Mouse (Mus musculus): ENCODE data around the gene Serinc5. TPM values are rescaled to one million over a fixed set of nuclear protein-coding genes. Genes with fewer than 3 reads are reported as not detected.

Gene Serinc5
- 14.4 and 17.9 TPM in 2 replicates for polyA plus RNA-seq (2012; rRNA removed)

DNA sequence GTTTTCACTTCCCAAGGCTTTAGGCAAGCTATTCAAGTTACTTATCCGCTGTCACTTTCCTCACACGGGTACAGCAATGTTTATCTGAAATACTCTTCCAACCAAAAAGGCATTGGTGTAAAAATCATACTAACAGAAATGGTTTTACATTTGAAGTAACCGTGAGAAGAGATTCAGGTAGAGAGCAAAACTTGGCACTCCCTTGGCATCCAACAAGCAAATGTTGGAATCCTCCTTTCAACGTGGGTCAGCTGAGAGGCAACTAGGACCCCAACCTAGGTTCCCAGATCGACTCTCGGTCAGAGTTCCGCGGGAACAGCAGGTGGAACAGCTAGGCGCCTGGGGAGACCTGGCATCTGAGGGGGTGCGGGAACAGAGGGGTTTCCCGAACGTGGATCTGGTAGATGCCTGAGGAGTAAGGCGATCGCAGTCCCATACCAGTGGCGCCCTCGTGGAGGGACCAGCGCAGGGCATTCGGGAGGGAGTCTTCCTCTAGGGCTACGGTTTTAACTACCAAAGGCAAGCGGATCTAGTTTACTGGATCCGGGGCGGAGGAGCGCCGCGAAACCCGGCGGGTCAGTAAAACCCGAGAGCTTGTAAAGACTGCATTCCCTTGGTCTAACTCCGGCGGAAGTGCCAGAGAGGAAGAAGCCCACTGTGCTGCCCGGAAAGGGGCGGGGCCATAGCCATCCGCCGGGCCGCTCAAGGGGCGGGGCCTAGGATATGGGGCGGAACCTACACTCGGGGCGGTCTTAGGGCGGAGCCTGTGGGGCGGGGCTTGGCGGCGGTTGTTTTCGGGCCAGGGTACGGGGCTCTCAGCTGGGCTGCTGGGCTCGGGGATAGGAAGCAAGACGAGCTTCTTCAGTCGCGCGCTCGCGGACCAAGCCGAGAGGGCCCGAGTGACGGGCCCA, at the start of gene Serinc5:
Gene Serinc5, plus strand, starts transcription at position 781 of the 911 bp plus-strand sequence.

DNA sequence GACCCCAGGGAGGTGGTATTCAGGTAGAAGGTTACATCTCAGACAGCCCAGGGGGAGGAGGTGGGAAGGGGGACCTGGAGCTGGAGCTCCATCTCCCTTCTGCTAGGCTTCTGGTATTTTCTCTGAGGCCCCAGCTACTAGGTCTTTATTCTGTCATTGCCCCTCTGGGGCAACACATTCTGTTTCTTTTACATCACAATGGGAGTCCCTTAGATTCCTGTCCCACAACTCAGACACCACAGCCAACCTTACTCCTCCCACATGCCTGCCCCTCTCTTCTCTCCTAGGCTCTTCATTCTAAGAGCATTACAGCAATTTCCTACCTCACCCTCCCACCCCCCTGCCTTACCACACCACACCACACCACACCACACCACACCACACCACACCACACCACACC, 34.8 kb upstream of the Serinc5 start, which contains the start of gene Spz1:
Gene Spz1, minus strand, starts transcription at position 101 of the 400 bp plus-strand sequence.

Other genes with a start within 250 kb of the Serinc5 start
- 0.16 and 0.20 TPM in 2 replicates for gene Ankrd34b, start 185.2 kb upstream of the Serinc5 start, polyA plus RNA-seq (2012; rRNA removed)
- gene Fam151b, start 127.1 kb upstream of the Serinc5 start, polyA plus RNA-seq (2012; rRNA removed), result 2.6 and 3.2 TPM in 2 replicates
- 11.1 and 16.8 TPM in 2 replicates for gene Zfyve16, start 80.2 kb upstream of the Serinc5 start, polyA plus RNA-seq (2012; rRNA removed)
- gene Spz1, start 34.9 kb upstream of the Serinc5 start, polyA plus RNA-seq (2012; rRNA removed), result not detected in 2 replicates
- gene Thbs4, start 183.7 kb downstream of the Serinc5 start, polyA plus RNA-seq (2012; rRNA removed), result 3.8 and 4.7 TPM in 2 replicates
- gene Mtx3, start 233.7 kb downstream of the Serinc5 start, polyA plus RNA-seq (2012; rRNA removed), result 18.7 and 25.2 TPM in 2 replicates

Measured in central nervous system, embryonic 11.5 days (tissue).